Mouse (Mus musculus) midbrain, embryonic 11.5 days (tissue): ENCODE results near the gene Cep131. TPM values are rescaled to one million over a fixed set of nuclear protein-coding genes. Genes with fewer than 3 reads are reported as not detected.

Experiments
- ATAC-seq: fragments of 200-750 bp; cut with Nextera tagmentation; 2 replicates; pipeline ENCODE4 v1.8.0; 2017; ENCODE audit warnings: moderate TSS enrichment, moderate library complexity; ENCODE audit not compliant: low FRiP score
- DNase-seq: peaks from one replicate; pipeline ENCODE4 v3.0.0; 2015; ENCODE audit warnings: low spot score; ENCODE audit errors: missing footprints
- H3K27ac ChIP-seq: fragments of 300-500 bp; sonication (generic); 2 replicates; pipeline ENCODE4 v1.5.1; 2014; ENCODE audit warnings: low read depth, low read length
- H3K27me3 ChIP-seq: fragments of 300-500 bp; sonication (generic); 2 replicates; pipeline ENCODE4 v1.6.1; 2014; ENCODE audit warnings: mild to moderate bottlenecking, low read length, moderate library complexity, mixed read lengths; ENCODE audit not compliant: control insufficient read depth, insufficient read depth
- H3K36me3 ChIP-seq: fragments of 300-500 bp; sonication (generic); 2 replicates; pipeline ENCODE4 v1.6.1; 2014; ENCODE audit warnings: mild to moderate bottlenecking, low read length, moderate library complexity, mixed read lengths; ENCODE audit not compliant: control insufficient read depth, insufficient read depth
- H3K4me1 ChIP-seq: fragments of 300-500 bp; sonication (generic); 2 replicates; pipeline ENCODE4 v1.6.1; 2014; ENCODE audit warnings: low read length; ENCODE audit not compliant: control insufficient read depth, insufficient read depth
- H3K4me2 ChIP-seq: fragments of 300-500 bp; sonication (generic); 2 replicates; pipeline ENCODE4 v1.6.1; 2014; ENCODE audit warnings: mild to moderate bottlenecking, moderate library complexity
- H3K4me3 ChIP-seq: fragments of 300-500 bp; sonication (generic); 2 replicates; pipeline ENCODE4 v1.5.1; 2014; ENCODE audit warnings: low read depth, low read length
- H3K9ac ChIP-seq: fragments of 300-500 bp; sonication (generic); 2 replicates; pipeline ENCODE4 v1.6.1; 2014; ENCODE audit warnings: low read length
- H3K9me3 ChIP-seq: fragments of 300-500 bp; sonication (generic); 2 replicates; pipeline ENCODE4 v1.6.1; 2016; ENCODE audit warnings: low read length; ENCODE audit not compliant: control insufficient read depth
- WGBS: fragments of 180-500 bp; shearing (Covaris S2); extraction: QIAGEN DNeasy Blood & Tissue Kit; methylation state at CpG from one replicate; pipeline ENCODE4 v1.1.7; 2014; 5-methylcytosine and 5-hydroxymethylcytosine counted together
- polyA plus RNA-seq: library from polyadenylated mRNA; unstranded; fragments of >200 nt; fragmentation: Nextera tagmentation; extraction: Ambion mirVana; gene quantifications from 2 replicates; pipeline ENCODE4 v1.2.1, GENCODE M21; 2014

Gene Cep131
- polyA plus RNA-seq, 1 experiment from 2014 or later = 28.9 TPM

DNA sequence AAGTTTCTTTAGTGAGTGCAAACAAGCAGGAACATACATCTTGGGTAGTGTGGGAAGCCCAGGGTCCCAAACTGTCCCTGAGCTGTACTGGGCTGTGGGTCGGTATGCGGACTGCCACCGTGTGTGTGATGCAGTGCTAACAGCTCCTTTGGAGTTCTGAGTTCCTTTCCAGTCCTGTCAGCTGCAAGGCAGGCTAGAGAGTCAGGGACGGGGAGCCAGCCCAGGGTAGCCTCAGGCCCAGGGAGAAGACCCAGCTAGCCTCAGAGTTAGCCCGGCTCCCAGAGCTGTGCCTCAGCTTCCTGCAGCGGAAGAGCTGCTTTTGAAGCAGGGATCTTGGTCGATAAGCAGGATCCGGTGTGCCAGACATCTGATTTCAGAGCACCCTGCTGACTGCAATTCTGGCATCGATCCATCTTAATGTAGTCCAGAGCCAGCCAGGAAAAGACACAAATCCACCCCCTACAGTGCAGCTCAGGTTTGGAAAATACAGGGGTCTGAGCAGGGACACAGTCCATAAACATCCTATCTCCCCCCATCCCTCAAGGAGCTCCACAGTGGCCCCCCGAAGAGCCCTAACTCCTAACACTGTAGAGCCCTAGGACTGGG, 33.4 kb upstream of the Cep131 start:
- no peak for ATAC-seq
- H3K27ac ChIP-seq = no peak overlapping the region
- no peaks in the 10 kb centered on the region for H3K9me3 ChIP-seq
- no peak for DNase-seq
- no peak overlapping the region for H3K4me3 ChIP-seq
- H3K27me3 ChIP-seq = no peaks in the 10 kb centered on the region
- H3K4me1 ChIP-seq = no peaks in the 10 kb centered on the region
- no peak overlapping the region for H3K4me2 ChIP-seq
- H3K36me3 ChIP-seq = peaks cover under 1% of the 10 kb centered on the region; the same call in 1 of the 2 replicates
- WGBS = 90% methylated on average over 10 of the region's 10 CpGs
- no peak overlapping the region for H3K9ac ChIP-seq

DNA sequence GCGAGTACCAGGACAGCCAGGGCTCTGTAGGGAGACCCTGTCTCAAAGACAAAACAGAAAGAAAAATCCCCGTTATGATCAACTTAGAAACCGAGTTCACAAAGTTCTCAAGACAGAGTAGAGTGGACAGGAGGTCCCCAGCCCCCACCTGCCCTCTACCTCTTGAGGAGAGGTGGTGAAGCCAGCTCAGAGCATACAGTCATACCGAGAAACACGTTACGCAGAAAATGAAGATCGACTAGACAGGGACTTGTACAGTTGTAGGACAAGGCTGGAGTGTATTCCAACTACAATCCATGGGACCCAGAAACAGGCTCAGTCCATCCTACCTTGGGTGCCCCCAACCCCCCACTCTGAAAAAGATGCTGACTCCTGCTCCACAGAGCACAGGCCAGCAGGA, 32.5 kb upstream of the Cep131 start:
- Histone ChIP-seq H3K27me3 (no peaks in the 10 kb centered on the region), H3K9ac (no peak overlapping the region), H3K4me3 (no peak overlapping the region), H3K4me2 (no peak overlapping the region), H3K36me3 (peaks cover 2% of the 10 kb centered on the region; the same call in 1 of the 2 replicates), H3K27ac (no peak overlapping the region), H3K4me1 (no peaks in the 10 kb centered on the region), H3K9me3 (no peaks in the 10 kb centered on the region)
- no peak for ATAC-seq
- 91% methylated on average over 7 of the region's 7 CpGs for WGBS
- DNase-seq = no peak

DNA sequence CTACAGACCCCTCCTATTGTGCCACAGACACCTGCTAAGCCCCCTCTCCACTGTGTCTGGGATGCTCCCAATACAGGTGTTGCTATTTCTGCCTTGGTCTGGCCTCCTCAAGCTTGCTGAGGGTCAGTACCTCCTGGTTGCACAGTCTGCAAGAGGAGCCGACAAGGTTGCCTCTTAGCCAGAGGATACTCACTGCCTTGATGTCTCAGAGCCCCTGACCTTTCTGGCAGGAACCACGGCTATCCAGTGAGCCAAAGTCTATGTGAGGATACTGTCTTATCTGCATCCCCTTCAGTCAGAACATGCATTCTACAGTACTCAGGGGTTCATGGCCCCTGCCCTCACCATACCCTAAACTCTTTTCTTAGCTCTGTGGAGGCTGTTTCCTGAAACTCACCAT, 31.0 kb upstream of the Cep131 start:
- Histone ChIP-seq H3K4me1 (no peaks in the 10 kb centered on the region), H3K27me3 (no peaks in the 10 kb centered on the region), H3K9me3 (no peaks in the 10 kb centered on the region), H3K4me3 (no peak overlapping the region), H3K4me2 (no peak overlapping the region), H3K27ac (no peak overlapping the region), H3K36me3 (peaks cover 2% of the 10 kb centered on the region; the same call in 1 of the 2 replicates), H3K9ac (no peak overlapping the region)
- 83% methylated on average over 2 of the region's 2 CpGs for WGBS
- ATAC-seq = no peak
- no peak for DNase-seq

DNA sequence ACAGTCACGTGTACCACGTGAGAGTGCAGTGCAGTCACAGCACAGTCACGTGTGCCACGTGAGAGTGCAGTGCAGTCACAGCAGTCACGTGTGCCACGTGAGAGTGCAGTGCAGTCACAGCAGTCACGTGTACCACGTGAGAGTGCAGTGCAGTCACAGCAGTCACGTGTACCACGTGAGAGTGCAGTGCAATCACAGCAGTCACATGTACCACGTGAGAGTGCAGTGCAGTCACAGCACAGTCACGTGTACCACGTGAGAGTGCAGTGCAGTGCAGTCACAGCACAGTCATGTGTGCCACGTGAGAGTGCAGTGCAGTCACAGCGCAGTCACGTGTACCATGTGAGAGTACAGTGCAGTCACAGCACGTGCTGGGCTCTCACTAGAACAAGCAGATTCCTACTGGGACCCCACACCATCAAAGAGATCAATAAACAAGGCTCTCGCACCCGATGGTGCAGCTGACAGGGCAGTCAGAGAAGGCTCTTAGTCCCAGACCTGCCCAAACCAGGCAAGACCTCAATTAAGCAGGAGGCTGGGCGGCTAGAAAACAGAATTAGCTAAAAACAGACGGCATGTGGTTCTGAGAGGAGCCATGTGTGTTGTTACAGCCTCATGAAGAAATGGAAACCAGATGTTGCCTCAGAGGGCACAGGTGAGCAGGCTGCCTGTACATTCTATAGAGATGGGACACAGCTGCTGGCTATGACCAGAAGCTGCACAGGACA, 28.0 kb upstream of the Cep131 start:
- 91% methylated on average over 21 of the region's 21 CpGs for WGBS
- H3K4me3 ChIP-seq = no peak overlapping the region
- H3K9ac ChIP-seq = no peak overlapping the region
- no peak overlapping the region for H3K4me2 ChIP-seq
- no peaks in the 10 kb centered on the region for H3K9me3 ChIP-seq
- no peak overlapping the region for H3K27ac ChIP-seq
- H3K4me1 ChIP-seq = no peaks in the 10 kb centered on the region
- DNase-seq (peak; percentile 47), ATAC-seq (no peak)
- H3K27me3 ChIP-seq = no peaks in the 10 kb centered on the region
- H3K36me3 ChIP-seq = peaks cover 2% of the 10 kb centered on the region; the same call in 1 of the 2 replicates

DNA sequence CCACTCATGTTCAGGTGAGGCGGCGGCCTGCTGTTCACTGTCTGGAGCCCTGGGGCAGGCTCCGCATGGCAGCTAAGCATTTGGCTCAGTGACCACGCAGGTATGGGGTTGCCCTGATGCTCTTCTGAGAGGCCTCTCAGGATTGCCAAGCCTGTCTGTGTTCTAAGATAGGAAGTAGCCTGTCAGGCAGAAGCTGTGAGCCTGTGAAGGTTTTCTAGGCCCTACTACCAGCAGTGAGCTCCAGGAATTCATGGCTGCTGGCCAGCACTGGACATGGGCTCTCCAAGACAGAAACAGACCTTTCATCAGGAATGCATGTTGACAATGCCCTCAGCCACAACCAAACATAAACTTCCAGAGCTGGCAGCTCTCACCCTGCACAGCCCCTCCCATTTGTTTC, 25.5 kb upstream of the Cep131 start:
- peaks cover 2% of the 10 kb centered on the region; the same call in 1 of the 2 replicates for H3K36me3 ChIP-seq
- H3K4me2 ChIP-seq = no peak overlapping the region
- peak; percentile 53 for DNase-seq
- no peaks in the 10 kb centered on the region for H3K27me3 ChIP-seq
- H3K4me1 ChIP-seq = no peaks in the 10 kb centered on the region
- H3K27ac ChIP-seq = no peak overlapping the region
- WGBS = 95% methylated on average over 4 of the region's 4 CpGs
- H3K9me3 ChIP-seq = no peaks in the 10 kb centered on the region
- ATAC-seq = no peak
- H3K4me3 ChIP-seq = no peak overlapping the region
- H3K9ac ChIP-seq = no peak overlapping the region

DNA sequence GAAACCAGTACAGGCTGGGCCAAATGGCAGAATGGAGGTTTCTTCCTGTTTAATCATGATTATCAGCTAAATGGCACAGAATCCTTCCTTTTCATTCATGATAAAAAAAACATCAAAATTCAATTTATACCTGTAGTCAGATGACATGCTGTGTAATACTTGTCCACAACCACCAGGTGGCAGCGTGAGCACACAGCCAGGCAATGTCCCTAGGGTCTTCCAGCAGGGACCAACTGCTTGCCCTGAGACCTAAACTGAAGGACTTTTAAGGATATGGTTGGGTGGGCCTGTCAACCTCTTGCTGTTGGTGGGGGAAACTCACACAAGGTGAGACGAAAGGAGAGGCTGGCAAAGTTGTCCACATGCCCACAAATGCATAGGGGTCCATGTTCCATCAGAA, 24.4 kb upstream of the Cep131 start:
- no peak overlapping the region for H3K27ac ChIP-seq
- ATAC-seq (no peak), DNase-seq (peak; percentile 94)
- H3K9ac ChIP-seq = no peak overlapping the region
- H3K4me1 ChIP-seq = no peaks in the 10 kb centered on the region
- H3K4me3 ChIP-seq = no peak overlapping the region
- no peaks in the 10 kb centered on the region for H3K9me3 ChIP-seq
- WGBS = 2% methylated on average over 2 of the region's 2 CpGs
- no peaks in the 10 kb centered on the region for H3K27me3 ChIP-seq
- peaks cover 2% of the 10 kb centered on the region; the same call in 1 of the 2 replicates for H3K36me3 ChIP-seq
- no peak overlapping the region for H3K4me2 ChIP-seq

DNA sequence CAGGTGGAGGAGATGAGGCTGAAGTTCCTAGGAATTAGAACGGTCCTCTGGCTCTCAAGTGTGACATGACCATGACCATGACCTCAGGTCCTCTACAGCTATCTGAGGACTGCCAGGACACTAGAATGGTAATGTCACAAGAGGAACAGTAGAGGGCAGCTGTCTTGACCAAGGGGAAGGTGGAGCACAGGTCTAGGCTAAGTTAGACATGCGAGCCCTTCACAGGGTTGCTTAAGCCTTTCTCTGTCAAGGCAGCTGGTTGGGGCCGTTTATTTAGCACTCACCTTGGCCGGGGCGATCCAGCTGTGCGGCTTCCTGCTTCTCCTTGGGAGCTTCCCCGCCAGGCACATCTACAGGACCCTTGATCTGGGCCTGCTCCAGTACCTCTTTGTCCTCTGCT, 23.9 kb upstream of the Cep131 start:
- DNase-seq = no peak
- no peaks in the 10 kb centered on the region for H3K4me1 ChIP-seq
- no peaks in the 10 kb centered on the region for H3K27me3 ChIP-seq
- no peak overlapping the region for H3K4me3 ChIP-seq
- WGBS = 58% methylated on average over 7 of the region's 7 CpGs
- no peak overlapping the region for H3K27ac ChIP-seq
- H3K9me3 ChIP-seq = no peaks in the 10 kb centered on the region
- peaks cover 2% of the 10 kb centered on the region; the same call in 1 of the 2 replicates for H3K36me3 ChIP-seq
- ATAC-seq = no peak
- H3K4me2 ChIP-seq = no peak overlapping the region
- H3K9ac ChIP-seq = no peak overlapping the region

- H3K9ac ChIP-seq = no peak overlapping the region
- no peaks in the 10 kb centered on the region for H3K4me1 ChIP-seq
- DNase-seq (peak; percentile 75), ATAC-seq (no peak)
- no peaks in the 10 kb centered on the region for H3K27me3 ChIP-seq
- no peaks in the 10 kb centered on the region; the same call in 1 of the 2 replicates for H3K36me3 ChIP-seq
- H3K4me2 ChIP-seq = no peak overlapping the region
- WGBS = 71% methylated on average over 14 of the region's 14 CpGs
- no peaks in the 10 kb centered on the region for H3K9me3 ChIP-seq
- H3K27ac ChIP-seq = no peak overlapping the region
- H3K4me3 ChIP-seq = no peak overlapping the region
Measured at GRCm38 (mm10) chr11:120109558-120110210, 23.1 kb upstream of the Cep131 start.

GRCm38 (mm10) chr11:120107796-120108195, 21.2 kb upstream of the Cep131 start:
- H3K27me3 ChIP-seq = no peaks in the 10 kb centered on the region
- H3K4me2 ChIP-seq = no peak overlapping the region
- no peaks in the 10 kb centered on the region for H3K9me3 ChIP-seq
- ATAC-seq (no peak), DNase-seq (peak; percentile 33)
- no peak overlapping the region for H3K27ac ChIP-seq
- H3K4me1 ChIP-seq = no peaks in the 10 kb centered on the region
- H3K4me3 ChIP-seq = no peak overlapping the region
- WGBS = 85% methylated on average over 9 of the region's 9 CpGs
- no peak overlapping the region for H3K9ac ChIP-seq
- H3K36me3 ChIP-seq = peaks cover 2% of the 10 kb centered on the region; the same call in 1 of the 2 replicates
